Mouse (Mus musculus) G1E (cell line): Measurements from ENCODE around the gene Ttll10. TPM values are rescaled to one million over a fixed set of nuclear protein-coding genes. Genes with fewer than 3 reads are reported as not detected.

Source experiments
- ATAC-seq: 2 replicates; pipeline ENCODE4 v1.8.0; 2016; ENCODE audit warnings: mild to moderate bottlenecking; ENCODE audit not compliant: insufficient number of reproducible peaks, poor library complexity, low FRiP score, severe bottlenecking; ENCODE audit errors: extremely low read depth
- DNase-seq: peaks from one replicate; pipeline ENCODE4 v3.0.0; 2012; ENCODE audit warnings: low spot score
- H3K27me3 ChIP-seq: 2 replicates; pipeline ENCODE4 v1.6.1; 2012; ENCODE audit warnings: mild to moderate bottlenecking, low read length, inconsistent platforms; ENCODE audit not compliant: insufficient read depth
- H3K36me3 ChIP-seq: replicated peaks from 2 replicates; pipeline ENCODE3; 2012; ENCODE audit warnings: mild to moderate bottlenecking, inconsistent platforms
- H3K4me1 ChIP-seq: 2 replicates; pipeline ENCODE4 v1.6.1; 2012; ENCODE audit warnings: low read depth, low read length, inconsistent platforms, mixed read lengths; ENCODE audit not compliant: insufficient read depth
- H3K4me3 ChIP-seq: 2 replicates; pipeline ENCODE4 v1.5.1; 2012; ENCODE audit warnings: low read depth, mild to moderate bottlenecking, inconsistent platforms, low read length, moderate library complexity, mixed read lengths
- H3K9me3 ChIP-seq: replicated peaks from 2 replicates; pipeline ENCODE4 v1.6.1; 2012; ENCODE audit warnings: inconsistent platforms
- CTCF ChIP-seq: IDR thresholded peaks from 2 replicates; pipeline ENCODE4 v1.5.1; 2012; ENCODE audit warnings: low read depth, low read length, inconsistent platforms, mixed read lengths
- GATA1 ChIP-seq: IDR thresholded peaks from 2 replicates; pipeline ENCODE4 v1.6.1; 2012; ENCODE audit warnings: borderline replicate concordance, low read length, inconsistent platforms, mixed read lengths
- GATA2 ChIP-seq: IDR thresholded peaks from 2 replicates; pipeline ENCODE4 v1.6.1; 2012; ENCODE audit warnings: low read depth, low read length, inconsistent platforms, borderline replicate concordance
- POLR2AphosphoS5 ChIP-seq: IDR thresholded peaks from 2 replicates; pipeline ENCODE4 v1.6.1; 2012; ENCODE audit warnings: low read depth, low read length, inconsistent platforms; ENCODE audit not compliant: insufficient replicate concordance
- TAL1 ChIP-seq: conservative IDR thresholded peaks from 2 replicates; pipeline ENCODE4 v1.6.1; 2012; ENCODE audit warnings: low read depth, low read length, inconsistent platforms, mixed read lengths
- polyA plus RNA-seq: library from polyadenylated mRNA; stranded (reverse); fragments of >175 nt; gene quantifications from 2 replicates; pipeline ENCODE4 v1.2.3, GENCODE M21; 2012
- total RNA-seq, 2 experiments: library from RNA; stranded (forward) in 1 of 2; stranded (reverse) in 1 of 2; fragments of 200-1000 nt in 1 of 2; fragments of >200 nt in 1 of 2; fragmentation: Nextera tagmentation in 1 of 2; gene quantifications; 2 replicates each; pipeline ENCODE4 v1.2.3; 2014 to 2017

Gene Ttll10
- total and polyA plus RNA-seq, 3 experiments = 1.5 TPM; not detected in 2

DNA sequence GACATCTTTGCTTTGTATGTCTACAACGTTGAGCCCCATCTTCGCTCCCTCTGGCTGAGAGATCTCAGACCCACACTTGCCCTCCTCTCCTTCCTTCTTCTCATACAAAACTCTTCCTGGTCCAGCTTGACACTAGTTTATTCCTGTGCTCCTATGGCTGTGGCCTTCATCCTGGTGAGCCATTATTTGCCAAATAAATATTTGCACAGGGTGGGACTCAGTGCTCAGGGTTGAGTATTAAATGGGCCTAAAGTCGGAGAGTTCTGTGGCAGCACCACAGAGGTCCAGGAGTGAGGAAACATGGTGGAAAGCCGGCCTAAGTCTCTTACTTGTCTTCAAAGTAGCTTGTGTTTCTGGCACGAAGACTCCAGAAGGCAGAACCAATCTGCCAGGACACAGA is 34.5 kb upstream of the Ttll10 start:
- TF ChIP-seq GATA2 (no peak), TAL1 (no peak), CTCF (no peak), GATA1 (no peak), POLR2AphosphoS5 (no peak)
- DNase-seq (no peak), ATAC-seq (no peak)
- Histone ChIP-seq H3K27me3 (peaks cover 3% of the 10 kb centered on the region; the same call in 1 of the 2 replicates), H3K36me3 (no peaks in the 10 kb centered on the region), H3K4me3 (no peak overlapping the region), H3K9me3 (no peaks in the 10 kb centered on the region), H3K4me1 (no peaks in the 10 kb centered on the region)

DNA sequence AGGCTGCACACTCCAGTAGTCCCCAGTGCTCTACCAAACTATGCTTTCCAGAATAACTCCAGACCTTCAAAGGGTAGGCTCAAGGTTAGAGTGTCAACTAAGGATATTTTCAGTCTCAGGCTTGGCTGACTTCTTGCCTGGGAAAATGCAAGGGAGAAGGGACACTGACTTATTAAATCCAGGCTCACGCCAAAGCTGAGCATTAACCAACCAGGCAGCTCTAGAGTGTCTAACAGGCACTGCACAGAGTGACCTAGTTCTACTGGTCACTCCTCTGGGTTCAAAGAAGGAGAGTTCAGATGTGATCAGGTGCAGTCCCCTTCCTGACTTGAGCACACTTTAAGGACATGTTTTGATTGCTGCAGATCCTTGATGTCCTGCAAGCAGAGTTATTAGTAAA is 33.6 kb upstream of the Ttll10 start:
- peaks cover 3% of the 10 kb centered on the region; the same call in 1 of the 2 replicates for H3K27me3 ChIP-seq
- DNase-seq (no peak), ATAC-seq (no peak)
- no peak for TF ChIP-seq GATA2
- H3K9me3 ChIP-seq = no peaks in the 10 kb centered on the region
- no peak overlapping the region for H3K4me3 ChIP-seq
- no peaks in the 10 kb centered on the region for H3K4me1 ChIP-seq
- H3K36me3 ChIP-seq = no peaks in the 10 kb centered on the region

- Histone ChIP-seq H3K27me3 (peaks cover 3% of the 10 kb centered on the region; the same call in 1 of the 2 replicates), H3K4me3 (no peak overlapping the region), H3K9me3 (no peaks in the 10 kb centered on the region), H3K4me1 (no peaks in the 10 kb centered on the region), H3K36me3 (no peaks in the 10 kb centered on the region)
- no peak for DNase-seq
- ATAC-seq = no peak
- TF ChIP-seq CTCF (no peak), GATA2 (no peak), POLR2AphosphoS5 (no peak), TAL1 (no peak), GATA1 (no peak)
Measured at GRCm38 (mm10) chr4:156091236-156091635, 32.0 kb upstream of the Ttll10 start.

GRCm38 (mm10) chr4:156087398-156088087 is 28.3 kb upstream of the Ttll10 start:
- TF ChIP-seq TAL1 (no peak), GATA1 (no peak), GATA2 (no peak), POLR2AphosphoS5 (no peak)
- DNase-seq (no peak), ATAC-seq (no peak)
- Histone ChIP-seq H3K4me1 (no peaks in the 10 kb centered on the region), H3K9me3 (no peaks in the 10 kb centered on the region), H3K4me3 (no peak overlapping the region), H3K27me3 (peaks cover 10% of the 10 kb centered on the region; the same call in 1 of the 2 replicates), H3K36me3 (no peaks in the 10 kb centered on the region)

DNA sequence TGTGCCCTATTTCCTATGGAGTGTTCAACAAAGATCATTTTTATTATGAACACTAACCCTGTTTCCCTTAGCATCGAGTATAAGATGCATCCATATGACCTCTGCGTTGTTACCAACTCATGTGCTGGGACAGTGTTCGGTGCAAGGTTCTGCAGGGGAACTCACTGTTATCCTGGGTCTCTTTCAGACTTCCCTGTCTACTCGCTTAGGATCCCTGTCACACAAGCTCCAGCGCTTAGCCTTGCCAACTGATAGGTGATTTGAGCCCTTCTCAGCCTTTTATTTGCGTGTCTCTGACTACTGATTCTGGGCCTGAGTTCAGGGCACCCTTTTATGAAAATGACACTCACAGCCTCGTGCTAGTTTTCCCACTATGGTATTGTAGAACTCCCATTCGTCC is 26.0 kb upstream of the Ttll10 start:
- TF ChIP-seq CTCF (no peak), POLR2AphosphoS5 (no peak), TAL1 (no peak), GATA1 (no peak), GATA2 (no peak)
- no peak overlapping the region for H3K4me3 ChIP-seq
- no peaks in the 10 kb centered on the region for H3K4me1 ChIP-seq
- no peaks in the 10 kb centered on the region for H3K36me3 ChIP-seq
- ATAC-seq (no peak), DNase-seq (no peak)
- peaks cover 8% of the 10 kb centered on the region; the same call in 1 of the 2 replicates for H3K27me3 ChIP-seq
- no peaks in the 10 kb centered on the region for H3K9me3 ChIP-seq

- H3K4me3 ChIP-seq = no peak overlapping the region
- ATAC-seq (no peak), DNase-seq (no peak)
- H3K36me3 ChIP-seq = no peaks in the 10 kb centered on the region
- peaks cover 7% of the 10 kb centered on the region; the same call in 1 of the 2 replicates for H3K27me3 ChIP-seq
- H3K4me1 ChIP-seq = no peaks in the 10 kb centered on the region
- TF ChIP-seq POLR2AphosphoS5 (no peak), GATA1 (no peak), TAL1 (no peak), CTCF (no peak), GATA2 (no peak)
- no peaks in the 10 kb centered on the region for H3K9me3 ChIP-seq
Measured at GRCm38 (mm10) chr4:156084096-156084879, 25.1 kb upstream of the Ttll10 start.
